Mouse (Mus musculus) c-Kit-negative CD71-positive TER-119-positive erythroid progenitor cells, embryonic 14.5 days (primary cell): Measurements from ENCODE around the gene Ncam1.

ENCODE experiments used
- DNase-seq: peaks from one replicate; pipeline ENCODE4 v3.0.0-alpha.2; 2013; ENCODE audit warnings: low read depth, low spot score

Ncam1 gene

GRCm38 (mm10) chr9:49755214-49755613, 43.5 kb downstream of the Ncam1 start:
- no peak for DNase-seq

DNA sequence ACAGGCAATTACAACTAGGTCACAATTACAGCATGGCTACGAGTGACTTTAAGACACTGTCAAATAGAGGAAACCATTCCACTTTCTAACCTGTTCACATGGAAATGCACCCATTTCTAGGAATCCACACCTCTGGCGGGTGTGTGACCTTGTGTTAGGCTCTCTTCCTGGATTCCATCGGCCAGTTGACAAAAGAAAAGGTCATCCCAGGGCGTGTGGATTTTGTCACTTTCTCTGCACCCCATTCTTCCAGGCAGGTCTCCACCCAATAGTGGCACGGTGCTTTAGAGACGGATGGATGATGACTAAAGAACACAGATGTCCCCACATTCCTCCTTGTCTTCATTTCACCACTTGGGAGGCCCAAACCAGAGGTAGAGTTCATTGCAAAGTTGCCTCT, 47.3 kb downstream of the Ncam1 start:
- DNase-seq = no peak

DNA sequence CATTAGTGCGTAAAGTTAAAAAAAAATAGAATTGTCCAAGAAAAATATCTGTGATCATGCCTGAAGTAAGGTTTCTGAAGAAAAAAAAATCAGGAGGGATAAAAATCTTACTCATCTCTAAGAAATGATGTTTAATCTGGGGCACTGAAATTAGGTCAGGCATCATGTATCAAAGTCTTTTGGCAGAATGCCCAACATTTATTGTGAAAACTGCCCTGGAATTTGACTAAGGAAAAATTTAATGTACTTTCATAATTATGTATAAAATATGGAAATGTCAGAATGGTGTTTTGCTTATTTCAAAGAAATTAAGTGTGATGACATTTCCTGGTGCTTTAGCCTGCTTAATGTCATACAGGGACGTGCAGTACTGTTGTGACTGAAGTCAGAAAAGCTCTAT, 52.5 kb downstream of the Ncam1 start:
- no peak for DNase-seq

DNA sequence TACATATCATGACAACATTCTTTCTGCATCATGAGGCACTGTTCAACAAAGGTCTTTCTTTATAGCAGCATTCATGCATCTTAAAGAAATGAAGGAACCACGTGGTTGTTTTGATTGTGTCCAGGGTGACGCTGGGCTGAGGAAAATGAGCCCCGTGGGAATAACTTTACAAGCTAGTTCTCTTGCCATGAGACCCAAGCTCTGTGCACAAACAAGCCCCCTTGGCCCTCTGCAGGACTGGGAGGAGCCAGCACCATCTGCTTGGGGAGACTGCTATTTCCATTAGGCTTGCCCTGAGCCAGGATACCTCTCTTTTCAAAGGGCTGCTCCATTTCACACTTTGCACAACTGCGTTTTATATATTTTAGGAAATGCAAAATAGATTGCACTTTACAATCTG, 53.0 kb downstream of the Ncam1 start:
- DNase-seq = no peak

DNA sequence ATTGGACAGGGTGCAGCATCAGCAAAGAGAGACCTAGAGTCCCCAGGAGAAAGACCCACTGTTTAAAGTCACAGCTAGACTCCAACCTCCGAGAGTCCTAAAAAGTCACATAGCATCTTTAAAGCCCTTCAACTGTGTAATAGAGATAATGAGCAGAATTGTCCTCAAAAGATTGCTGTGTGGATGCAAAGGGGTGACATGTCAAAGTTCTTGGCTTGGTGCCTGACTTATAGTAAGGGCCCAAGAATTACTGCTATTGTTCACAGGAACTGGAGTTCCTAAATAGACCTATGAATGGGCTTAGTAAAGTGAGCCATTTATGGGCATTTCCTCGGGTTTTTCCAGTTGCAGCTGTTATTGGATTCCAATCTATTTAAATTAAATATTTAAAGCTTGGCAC, 54.4 kb downstream of the Ncam1 start:
- no peak for DNase-seq

DNA sequence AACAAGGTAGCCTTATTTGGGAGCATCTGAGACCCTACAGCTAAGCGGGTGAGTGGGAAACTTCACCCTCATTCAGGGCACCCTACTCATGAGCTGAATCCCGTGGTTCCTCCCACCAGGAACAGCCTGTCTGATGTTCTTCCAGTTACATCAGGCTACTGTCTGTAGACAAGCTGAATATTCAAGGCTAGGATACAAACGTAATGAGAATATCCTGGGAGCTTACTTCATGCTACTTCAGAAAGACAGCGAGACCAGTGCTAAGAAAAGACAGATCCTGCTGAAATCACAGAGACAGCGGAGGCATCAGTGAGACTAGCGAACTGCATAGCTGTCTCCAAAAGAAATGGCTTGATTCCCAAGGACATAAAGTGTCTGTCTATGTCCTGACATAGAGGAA, 58.8 kb downstream of the Ncam1 start:
- no peak for DNase-seq

DNA sequence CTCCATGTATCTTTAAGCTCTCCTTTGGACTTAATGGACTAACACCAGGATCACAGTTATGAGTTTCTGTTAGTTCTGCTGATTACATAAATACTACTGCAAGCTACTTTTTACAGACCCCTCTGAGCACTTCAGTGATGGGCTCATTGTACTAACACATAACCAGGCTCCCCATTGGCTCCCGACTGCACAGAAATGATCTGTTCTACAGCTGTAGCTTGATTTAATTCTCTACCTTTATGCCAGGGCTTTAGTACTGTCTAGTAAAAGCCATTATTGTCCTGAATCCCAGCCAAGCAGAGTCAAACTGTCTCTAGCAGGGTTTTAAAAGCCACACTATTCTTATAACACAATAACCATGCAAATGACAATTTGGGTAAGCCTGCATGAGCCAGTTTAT, 60.2 kb downstream of the Ncam1 start:
- DNase-seq = no peak

- DNase-seq = no peak
Observed at GRCm38 (mm10) chr9:49737166-49737565, 61.6 kb downstream of the Ncam1 start.

DNA sequence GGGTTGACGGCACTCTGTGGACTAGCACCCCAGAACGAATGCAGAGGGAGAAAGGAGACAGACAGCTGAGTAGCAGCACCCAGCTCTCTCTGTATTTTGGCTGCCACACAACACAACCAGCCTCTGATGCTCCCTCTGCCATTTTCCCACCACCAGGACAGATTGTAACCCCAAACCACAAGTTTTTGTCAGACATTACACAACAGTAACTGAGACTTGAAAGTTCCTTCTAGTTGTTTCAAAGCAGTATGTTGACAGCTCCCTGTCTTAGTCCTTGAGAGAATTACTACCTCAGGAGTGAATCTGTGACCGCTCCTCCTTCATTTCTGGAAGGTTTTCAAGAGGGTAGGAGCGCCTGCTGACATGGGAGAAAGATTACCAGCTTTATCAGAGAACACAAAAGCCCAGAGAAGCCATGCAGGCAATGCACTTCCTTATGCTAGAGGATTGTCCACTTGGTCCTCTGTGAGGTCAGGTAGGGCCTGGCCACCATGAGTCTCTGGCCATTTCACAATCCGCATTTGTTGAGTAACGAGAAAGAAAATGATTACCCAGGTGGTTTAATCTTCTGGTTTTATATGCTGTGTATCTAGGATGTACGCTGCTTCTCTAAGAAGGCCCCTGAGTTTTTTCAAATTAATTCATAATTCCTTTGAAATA, 64.2 kb downstream of the Ncam1 start:
- DNase-seq = no peak

DNA sequence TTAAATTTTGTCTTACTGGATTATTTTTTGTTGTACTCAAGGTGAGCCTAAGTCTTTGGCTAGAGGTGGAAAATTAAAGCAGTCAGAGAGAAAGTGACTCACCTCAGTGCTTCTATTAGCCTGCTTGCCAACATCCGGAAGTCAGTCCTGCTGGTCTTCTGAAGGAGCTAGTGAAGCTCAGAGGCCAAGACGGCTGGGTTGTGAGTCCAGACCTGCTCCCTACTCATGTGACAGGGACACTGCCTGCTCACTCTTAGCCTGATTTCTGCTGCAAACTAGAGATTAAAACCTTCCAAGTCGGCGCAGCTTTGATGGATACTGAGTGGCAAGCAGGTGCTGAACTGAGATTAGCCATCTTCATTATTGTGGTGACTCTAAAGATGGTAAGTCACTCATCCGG, 65.0 kb downstream of the Ncam1 start:
- DNase-seq = no peak

- no peak for DNase-seq
Observed at GRCm38 (mm10) chr9:49729479-49729878, 69.2 kb downstream of the Ncam1 start.

GRCm38 (mm10) chr9:49728211-49728610, 70.5 kb downstream of the Ncam1 start:
- no peak for DNase-seq

GRCm38 (mm10) chr9:49722765-49723164, 76.0 kb downstream of the Ncam1 start:
- no peak for DNase-seq

- DNase-seq = no peak
Observed at GRCm38 (mm10) chr9:49715121-49715520, 83.6 kb downstream of the Ncam1 start.

GRCm38 (mm10) chr9:49714091-49714490, 84.6 kb downstream of the Ncam1 start:
- DNase-seq = no peak

DNA sequence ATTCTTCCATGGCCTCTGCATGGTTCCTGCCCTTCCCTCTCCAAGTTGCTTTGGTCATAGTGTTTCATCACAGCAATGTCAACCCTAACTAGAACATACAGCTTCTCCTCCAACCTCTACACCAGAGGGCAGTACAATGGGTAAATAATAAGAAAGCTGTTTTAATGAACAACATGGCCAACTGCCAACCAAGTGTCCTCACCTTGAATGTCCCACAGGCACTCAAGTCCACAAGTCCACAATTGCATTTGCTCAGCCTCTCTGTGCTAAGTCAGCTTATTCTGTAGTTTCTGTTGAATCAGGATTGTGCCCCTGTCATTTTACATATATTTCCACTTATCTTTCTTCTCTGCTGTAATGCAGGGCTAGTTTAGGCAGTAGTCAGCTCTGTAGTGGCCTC, 91.1 kb downstream of the Ncam1 start:
- no peak for DNase-seq

DNA sequence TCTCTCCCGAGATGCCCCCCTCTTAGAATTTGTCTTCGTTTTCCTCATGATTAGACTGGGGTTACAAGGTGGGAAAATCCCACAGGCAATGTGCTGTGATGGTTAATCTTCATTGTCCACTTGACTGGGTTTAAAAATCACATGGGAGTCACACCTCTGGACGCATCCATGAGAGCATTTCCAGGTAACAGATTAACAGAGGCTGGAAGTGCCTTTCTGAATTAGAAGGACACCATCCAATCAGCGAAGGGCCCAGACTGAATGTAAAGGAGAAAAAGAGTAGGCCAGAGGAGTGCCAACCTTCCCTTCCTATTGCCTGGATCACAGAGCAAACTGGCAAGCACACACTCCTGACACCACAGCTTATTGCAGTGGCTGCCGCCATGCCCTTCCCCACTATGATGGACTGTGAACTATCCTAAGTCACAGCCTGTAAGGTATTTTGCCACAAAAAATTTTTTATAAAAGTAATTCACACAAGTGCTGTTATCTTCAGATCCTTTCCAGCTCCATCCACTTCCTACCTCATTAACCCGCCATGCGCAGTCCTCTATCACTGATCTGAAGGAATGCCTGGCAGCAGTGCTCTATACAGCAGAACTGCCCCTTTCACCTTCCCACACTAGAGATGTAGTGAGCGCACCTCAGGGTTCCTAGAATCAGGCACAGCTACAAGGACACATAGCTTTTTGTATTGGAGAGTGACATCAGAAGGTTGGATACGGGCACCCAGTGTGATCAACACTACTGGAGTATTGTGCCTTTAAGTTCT, 94.3 kb downstream of the Ncam1 start:
- no peak for DNase-seq

GRCm38 (mm10) chr9:49695371-49695770, 103.4 kb downstream of the Ncam1 start:
- no peak for DNase-seq

GRCm38 (mm10) chr9:49692791-49693190, 105.9 kb downstream of the Ncam1 start:
- no peak for DNase-seq

GRCm38 (mm10) chr9:49691344-49691743, 107.4 kb downstream of the Ncam1 start:
- no peak for DNase-seq

DNA sequence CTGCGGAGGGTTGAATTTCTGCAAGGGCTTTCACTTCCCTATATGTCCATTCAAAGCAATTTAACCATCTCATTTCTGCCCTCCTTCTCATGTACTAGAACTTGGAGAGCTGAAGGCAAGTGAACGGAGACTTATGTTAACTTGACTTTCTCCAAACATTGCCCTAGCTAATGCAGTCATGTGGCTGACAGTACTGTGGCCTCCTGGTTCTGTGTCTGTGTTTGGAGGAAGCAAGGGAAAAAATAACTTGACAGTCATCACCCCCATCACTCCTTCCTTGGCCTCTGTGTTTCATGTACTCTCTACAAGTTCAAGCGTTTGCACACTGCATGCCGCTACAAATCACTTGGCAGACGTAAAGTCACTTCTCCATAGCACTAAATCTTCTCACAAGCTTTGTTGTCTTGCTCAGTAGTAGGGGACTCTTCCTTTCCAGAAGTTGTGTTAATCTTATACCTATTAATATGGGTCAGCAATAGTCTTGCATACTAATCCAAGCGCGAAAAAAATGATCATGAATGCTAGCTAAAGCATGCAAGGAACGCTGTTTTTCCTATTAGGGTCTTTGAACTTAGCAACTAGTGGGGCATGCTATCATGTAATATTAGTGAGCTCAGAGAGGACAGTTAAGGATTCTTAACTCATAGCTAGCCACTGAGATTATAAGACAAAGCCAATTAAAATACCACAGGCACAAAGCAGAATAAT, 115.0 kb downstream of the Ncam1 start:
- DNase-seq = no peak

DNA sequence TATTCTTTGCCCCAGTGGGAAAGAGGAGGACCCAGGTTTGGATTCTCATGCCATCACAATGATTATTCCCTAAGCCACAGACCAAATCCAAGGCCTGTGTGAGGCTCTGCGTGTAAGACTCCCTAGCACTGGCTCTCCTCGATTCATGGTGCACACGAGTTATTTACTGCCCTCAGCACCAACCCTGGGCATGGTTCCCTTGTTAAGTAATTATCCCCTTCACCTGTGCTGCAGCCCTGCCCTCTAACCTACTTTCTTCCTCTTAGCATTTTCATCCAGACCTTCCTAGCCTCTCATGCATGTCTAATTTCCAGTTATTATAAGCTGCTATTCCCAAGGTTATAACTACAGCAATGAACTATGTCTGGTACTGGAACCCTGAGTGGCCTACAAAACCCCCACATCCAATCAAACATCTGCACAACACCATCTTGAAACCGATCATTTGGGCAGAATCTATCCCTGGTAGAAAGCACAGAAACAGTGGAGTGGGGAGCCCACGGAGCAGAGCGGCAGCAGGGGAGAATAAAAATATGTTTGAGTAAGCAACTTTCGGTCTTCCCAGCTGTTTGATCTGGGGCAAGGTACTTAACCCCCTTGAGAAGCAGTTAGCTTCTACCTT, 116.8 kb downstream of the Ncam1 start:
- no peak for DNase-seq
